Mouse (Mus musculus) myocyte (in vitro differentiated cells): ENCODE results near the gene Gm16181.
A peak's percentile ranks its signal among the peaks of the same experiment; 100 is the strongest.

ENCODE experiments used
- CEBPB ChIP-seq: IDR thresholded peaks from 2 replicates; pipeline ENCODE4 v1.6.1; 2011; ENCODE audit warnings: mild to moderate bottlenecking, moderate library complexity; ENCODE audit not compliant: poor library complexity, insufficient read depth, severe bottlenecking
- E2F4 ChIP-seq: IDR thresholded peaks from one replicate; pipeline ENCODE4 v1.6.1; 2011; ENCODE audit warnings: mild to moderate bottlenecking, control low read depth, moderate library complexity; ENCODE audit not compliant: insufficient read depth
- MYOD1 ChIP-seq, 3 experiments: IDR thresholded peaks; one replicate each; pipeline ENCODE4 v1.6.1; 2011; ENCODE audit warnings: control low read depth in 2 of 3, low read depth in 2 of 3, mild to moderate bottlenecking in 2 of 3, moderate library complexity in 1 of 3; ENCODE audit not compliant: insufficient read length in 2 of 3, control insufficient read depth in 1 of 3
- POLR2A ChIP-seq: IDR thresholded peaks from one replicate; pipeline ENCODE4 v1.6.1; 2011; ENCODE audit warnings: low read depth, mild to moderate bottlenecking, control low read depth, moderate library complexity; ENCODE audit not compliant: insufficient read length
- POLR2AphosphoS2 ChIP-seq: IDR thresholded peaks from one replicate; pipeline ENCODE4 v1.6.1; 2011; ENCODE audit warnings: low read depth, control low read depth; ENCODE audit not compliant: insufficient read length
- SRF ChIP-seq: IDR thresholded peaks from one replicate; pipeline ENCODE4 v1.6.1; 2011; ENCODE audit warnings: low read depth; ENCODE audit not compliant: control insufficient read depth, insufficient read length
- TCF12 ChIP-seq: IDR thresholded peaks from one replicate; pipeline ENCODE4 v1.6.1; 2011; ENCODE audit warnings: mild to moderate bottlenecking, control low read depth; ENCODE audit not compliant: poor library complexity, insufficient read depth, severe bottlenecking
- USF1 ChIP-seq: IDR thresholded peaks from one replicate; pipeline ENCODE4 v1.6.1; 2011; ENCODE audit warnings: low read depth, mild to moderate bottlenecking, control low read depth, moderate library complexity

DNA sequence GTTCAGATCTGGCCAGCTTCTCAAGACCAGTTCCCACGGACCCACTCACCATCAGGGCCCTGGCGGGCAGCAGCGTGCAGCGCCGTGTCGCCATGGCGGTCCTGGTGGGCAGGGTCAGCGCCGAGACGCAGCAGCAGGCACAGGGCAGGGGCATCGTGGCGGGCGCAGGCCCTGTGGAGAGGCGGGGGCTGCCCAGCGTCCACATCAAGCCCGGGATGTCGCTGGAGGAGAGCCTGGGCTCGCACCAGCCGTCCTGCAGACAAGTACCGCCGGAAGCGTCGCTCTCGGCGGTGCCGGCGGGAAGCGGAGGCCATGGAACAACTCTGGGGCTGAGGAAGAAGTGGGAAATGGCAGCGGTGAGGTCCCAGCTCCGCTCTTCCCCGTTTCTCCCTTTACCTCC is 14.3 kb downstream of the Gm16181 start:
- TF ChIP-seq POLR2A (peak; percentile 85), CEBPB (no peak), MYOD1 (IDR thresholded peaks at IDR 0.05; ENCODE audit: control insufficient read depth in 1 of 3, insufficient read length in 2 of 3, low read depth in 2 of 3) (peak in 1 of 3 experiments; percentile 31), USF1 (no peak), TCF12 (no peak), POLR2AphosphoS2 (peak; percentile 81), SRF (no peak), E2F4 (no peak)
